9 mouse cellular contexts compared by ENCODE assay signal in genomic region chr12:103314640-103315361, GRCm38 (mm10). TPM values are rescaled to one million over a fixed set of nuclear protein-coding genes. Genes with fewer than 3 reads are reported as not detected.
A peak's percentile ranks its signal among the peaks of the same experiment; 100 is the strongest.
DNase-seq lines count a peak whose midpoint lies in the region; ATAC-seq and TF ChIP-seq lines count a peak whose summit lies in the region.
"Had no signal": no experiment of that assay in that cellular context is flagged by ENCODE, and none has a peak within 500 bp of the region (broad histone marks: within the 10 kb centered on the region; RNA-seq: fewer than 3 reads in every experiment).

No protein-coding gene starts in this region.

- peak overlapping the region; percentile 62; the same call in 1 of the 2 replicates for H3K9ac ChIP-seq in heart, embryonic 12.5 days
- H3K9ac ChIP-seq in limb, embryonic 14.5 days (ENCODE audit: low read depth, low read length, severe bottlenecking), result peak overlapping the region; percentile 43; the same call in 1 of the 2 replicates

- H3K36me3 ChIP-seq in heart, embryonic 12.5 days, result 0 out of 2 replicates have a peak, but pooled peaks cover under 1% of the 10 kb centered on the region
- H3K36me3 ChIP-seq in testis, adult 2 months (ENCODE audit: control insufficient read depth, insufficient read depth, low read length), result peaks cover 1% of the 10 kb centered on the region; the same call in 1 of the 2 replicates
- H3K36me3 ChIP-seq in limb, embryonic 14.5 days (ENCODE audit: control insufficient read depth, insufficient read depth, low read length), result no peaks in the 10 kb centered on the region

- intact Hi-C loops in heart, postnatal 14 days (cut with DNase I), result no loop called here

- DNase-seq in heart, postnatal 14 days, result no peak
- no peak for DNase-seq in testis, postnatal 14 days (ENCODE audit: low spot score)
- DNase-seq in limb, embryonic 14.5 days (ENCODE audit: low spot score), result no peak
- DNase-seq in testis, postnatal 10 days (ENCODE audit: low spot score), result peak; percentile 70
- DNase-seq in left cerebral cortex, adult 9 months (ENCODE audit: low spot score in 2 of 2), result no peak
- no peak for DNase-seq in urinary bladder, adult 18-20 months (ENCODE audit: low spot score in 2 of 2)

- WGBS in heart, embryonic 12.5 days, result 4% methylated on average over 25 of the region's 25 CpGs
- 9% methylated on average over 25 of the region's 25 CpGs for WGBS in limb, embryonic 14.5 days

- peaks cover 47% of the 10 kb centered on the region for H3K27me3 ChIP-seq in heart, embryonic 12.5 days (replicated peaks)
- H3K27me3 ChIP-seq in testis, adult 2 months (ENCODE audit: control insufficient read depth, insufficient read depth, low read length), result no peaks in the 10 kb centered on the region
- H3K27me3 ChIP-seq in limb, embryonic 14.5 days (ENCODE audit: control insufficient read depth, insufficient read depth, low read length), result 0 out of 2 replicates have a peak, but pooled peaks cover 13% of the 10 kb centered on the region

- H3K4me2 ChIP-seq in heart, embryonic 12.5 days, result peak overlapping the region; percentile 64
- peak overlapping the region; percentile 44 for H3K4me2 ChIP-seq in limb, embryonic 14.5 days (replicated peaks; ENCODE audit: low read depth, low read length, severe bottlenecking)

- 0 out of 2 replicates have a peak, but pooled peaks cover 7% of the 10 kb centered on the region for H3K9me3 ChIP-seq in heart, embryonic 12.5 days (replicated peaks)
- no peaks in the 10 kb centered on the region for H3K9me3 ChIP-seq in limb, embryonic 14.5 days (ENCODE audit: control insufficient read depth, low read length)

- peak; percentile 30; the same call in 1 of the 2 replicates for ATAC-seq in heart, embryonic 12.5 days (ENCODE audit: insufficient number of reproducible peaks, low FRiP score)
- peak; percentile 53 for ATAC-seq in limb, embryonic 14.5 days (ENCODE audit: low FRiP score, low read depth)

- peak overlapping the region; percentile 32 for H3K4me3 ChIP-seq in heart, embryonic 12.5 days
- H3K4me3 ChIP-seq in testis, adult 2 months (ENCODE audit: control insufficient read depth, low read depth, low read length), result peak overlapping the region; percentile 87
- peak overlapping the region; percentile 14; the same call in 1 of the 2 replicates for H3K4me3 ChIP-seq in limb, embryonic 14.5 days (replicated peaks; ENCODE audit: low read length)

- peaks cover 26% of the 10 kb centered on the region for H3K4me1 ChIP-seq in heart, embryonic 12.5 days (replicated peaks)
- H3K4me1 ChIP-seq in testis, adult 2 months (ENCODE audit: control insufficient read depth, insufficient read depth, low read length), result peaks cover 2% of the 10 kb centered on the region
- H3K4me1 ChIP-seq in limb, embryonic 14.5 days (ENCODE audit: control insufficient read depth, insufficient read depth, low read length), result no peaks in the 10 kb centered on the region

- no peak; the same call in 1 of the 2 replicates for TF ChIP-seq POLR2A in testis, adult 2 months (IDR thresholded peaks at IDR 0.05; ENCODE audit: control insufficient read depth, low read depth, low read length)
- no peak for TF ChIP-seq POLR2A in limb, embryonic 14.5 days (IDR thresholded peaks at IDR 0.05; ENCODE audit: borderline replicate concordance, extremely low read depth, insufficient read depth, insufficient read length)

- no peak for TF ChIP-seq CTCF in testis, adult 2 months (IDR thresholded peaks at IDR 0.05; ENCODE audit: control insufficient read depth, insufficient read depth, insufficient replicate concordance, low read depth, low read length)

- H3K27ac ChIP-seq in heart, embryonic 12.5 days (ENCODE audit: poor library complexity, severe bottlenecking), result no peak overlapping the region
- H3K27ac ChIP-seq in testis, adult 2 months (ENCODE audit: control insufficient read depth, insufficient read depth, low read depth, low read length), result peak overlapping the region; percentile 79
- H3K27ac ChIP-seq in limb, embryonic 14.5 days (replicated peaks; ENCODE audit: low read depth, low read length), result no peak overlapping the region

RNA-seq across cellular contexts. Expression of gene Fam181a, which starts 4.0 kb away (rescaled TPM):
- polyA plus RNA-seq in heart, embryonic 12.5 days (2016; fragmentation: Nextera tagmentation; extraction: Ambion mirVana), result 0.20 TPM in 1 of 2 replicates, not detected in the other
- total RNA-seq in heart, postnatal 14 days (2021), result not detected
- 98.9 and 105 TPM in 2 replicates for polyA plus RNA-seq in testis, adult 2 months (2012; rRNA removed)
- polyA plus RNA-seq in limb, embryonic 14.5 days (2012; rRNA removed), result 0.16 and 0.31 TPM in 2 replicates
- 0.14 TPM in 1 of 2 replicates, not detected in the other for polyA plus RNA-seq in limb, embryonic 14.5 days (2014; fragmentation: Nextera tagmentation; extraction: Ambion mirVana)
- total RNA-seq: neutrophil, adult 5-6 weeks had no signal

RNA-seq across cellular contexts. Expression of gene Asb2, which starts 41.0 kb away (rescaled TPM):
- 218 TPM in 2 replicates for polyA plus RNA-seq in heart, embryonic 12.5 days (2016; fragmentation: Nextera tagmentation; extraction: Ambion mirVana)
- 100 to 1,000 TPM; 470 to 485 TPM for total RNA-seq in heart, postnatal 14 days (2021)
- 3.6 and 5.1 TPM in 2 replicates for polyA plus RNA-seq in testis, adult 2 months (2012; rRNA removed)
- 13.8 and 18.2 TPM in 2 replicates for polyA plus RNA-seq in limb, embryonic 14.5 days (2012; rRNA removed)
- polyA plus RNA-seq in limb, embryonic 14.5 days (2014; fragmentation: Nextera tagmentation; extraction: Ambion mirVana), result 7.4 and 11.7 TPM in 2 replicates
- total RNA-seq: neutrophil, adult 5-6 weeks had no signal

Comparison
In these comparisons a context has a peak if more than half of its experiments do, and no peak if none do; other contexts are left out.
1. H3K4me3 ChIP-seq: peak in every context shown above with its lines; median percentile 87 in testis, adult 2 months; 32 in heart, embryonic 12.5 days; 14 in limb, embryonic 14.5 days.
2. RNA of gene Fam181a, which starts 4.0 kb away (polyA plus RNA-seq): 98.9 to 105 TPM in testis, adult 2 months; 0.20 TPM in heart, embryonic 12.5 days and 0.14 to 0.31 TPM in limb, embryonic 14.5 days; every median in the first group is over 10 times any median in the second.
3. RNA of gene Asb2, which starts 41.0 kb away (polyA plus RNA-seq): 218 TPM in heart, embryonic 12.5 days; 7.4 to 18.2 TPM in limb, embryonic 14.5 days and 3.6 to 5.1 TPM in testis, adult 2 months; every median in the first group is over 10 times any median in the second.